Mouse (Mus musculus): ENCODE data around the gene Mthfsl. TPM values are rescaled to one million over a fixed set of nuclear protein-coding genes. Genes with fewer than 3 reads are reported as not detected.
"Not testable (repeated sequence)": the region's sequence is repeated elsewhere in the genome, so short reads cannot be mapped to it uniquely, and the experiment has no call there.

Gene Mthfsl
- polyA plus RNA-seq (2012; rRNA removed): 38.5 and 49.3 TPM in 2 replicates

- H3K27me3 ChIP-seq (replicated peaks; ENCODE audit: control insufficient read depth, insufficient read depth, low read length); H3K4me1 ChIP-seq (ENCODE audit: control insufficient read depth, insufficient read depth, low read length); H3K36me3 ChIP-seq (ENCODE audit: control insufficient read depth, insufficient read depth, low read length): not testable (repeated sequence)
- Histone ChIP-seq H3K27ac (ENCODE audit: insufficient read depth, low read depth, low read length) (peak within 1 kb of the TSS; percentile 91), H3K4me3 (ENCODE audit: insufficient read depth, low read depth, low read length) (peak within 1 kb of the TSS; percentile 54)
- DNase-seq: peak; percentile 65
- whole genome bisulfite sequencing: 12% methylated on average over 11 of the region's 12 CpGs
These were observed at the start of gene Mthfsl for GRCm38 (mm10) chr9:88719989-88720537. Mthfsl (minus strand) TSS chr9:88720296.

DNA sequence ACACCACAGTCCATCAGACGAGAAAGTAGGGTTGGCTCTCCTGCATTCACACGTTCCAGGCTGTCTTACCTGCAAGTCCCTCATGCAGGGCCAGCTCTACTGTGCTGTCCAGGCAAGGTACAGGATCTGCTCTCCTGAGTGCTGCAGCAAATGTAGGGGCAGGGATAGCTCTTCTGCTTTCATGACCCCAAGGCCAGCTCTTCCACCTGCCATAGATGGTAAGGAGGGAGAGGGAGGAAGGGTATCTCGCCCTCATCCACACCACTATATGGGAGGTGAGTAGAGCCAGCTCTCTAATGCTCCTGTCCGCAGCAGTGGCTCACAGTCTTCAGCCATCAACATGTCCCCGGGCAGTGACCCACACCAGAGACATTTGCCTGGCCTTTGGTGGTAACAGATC, 49.4 kb upstream of the Mthfsl start:
- H3K27me3 ChIP-seq (replicated peaks; ENCODE audit: control insufficient read depth, insufficient read depth, low read length); H3K4me3 ChIP-seq (ENCODE audit: insufficient read depth, low read depth, low read length); DNase-seq; H3K36me3 ChIP-seq (ENCODE audit: control insufficient read depth, insufficient read depth, low read length); H3K4me1 ChIP-seq (ENCODE audit: control insufficient read depth, insufficient read depth, low read length); H3K27ac ChIP-seq (ENCODE audit: insufficient read depth, low read depth, low read length): not testable (repeated sequence)
- WGBS: 79% methylated on average over 5 of the region's 5 CpGs

DNA sequence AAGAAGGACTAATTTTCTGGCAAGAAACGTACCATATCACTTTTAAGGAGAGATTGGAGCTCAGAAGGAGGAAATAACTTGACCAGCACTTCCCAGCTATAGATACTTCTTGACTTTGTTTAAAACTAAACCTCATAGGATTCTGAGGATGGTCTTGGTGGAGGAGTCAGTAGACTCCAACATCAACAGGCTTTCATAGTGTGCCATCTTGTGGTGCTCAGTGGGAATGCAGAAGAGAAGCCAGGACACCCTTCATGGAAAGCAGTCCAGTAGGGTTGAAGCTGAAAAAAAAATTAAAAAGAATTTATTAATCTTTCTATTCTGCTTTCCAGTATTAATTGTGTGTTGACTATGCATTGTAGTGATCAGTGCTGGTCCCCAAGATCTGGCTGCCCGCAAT, 26.6 kb upstream of the Mthfsl start:
- DNase-seq: peak; percentile 38
- not testable (repeated sequence) for H3K4me3 ChIP-seq (ENCODE audit: insufficient read depth, low read depth, low read length); H3K27ac ChIP-seq (ENCODE audit: insufficient read depth, low read depth, low read length); H3K4me1 ChIP-seq (ENCODE audit: control insufficient read depth, insufficient read depth, low read length); H3K36me3 ChIP-seq (ENCODE audit: control insufficient read depth, insufficient read depth, low read length); H3K27me3 ChIP-seq (replicated peaks; ENCODE audit: control insufficient read depth, insufficient read depth, low read length)
- 83% methylated on average over 1 of the region's 2 CpGs for WGBS

GRCm38 (mm10) chr9:88746046-88746445, 25.9 kb upstream of the Mthfsl start:
- H3K27me3 ChIP-seq (replicated peaks; ENCODE audit: control insufficient read depth, insufficient read depth, low read length); H3K4me3 ChIP-seq (ENCODE audit: insufficient read depth, low read depth, low read length); H3K27ac ChIP-seq (ENCODE audit: insufficient read depth, low read depth, low read length); H3K36me3 ChIP-seq (ENCODE audit: control insufficient read depth, insufficient read depth, low read length); DNase-seq; H3K4me1 ChIP-seq (ENCODE audit: control insufficient read depth, insufficient read depth, low read length): not testable (repeated sequence)
- WGBS: 75% methylated on average over 1 of the region's 2 CpGs

DNA sequence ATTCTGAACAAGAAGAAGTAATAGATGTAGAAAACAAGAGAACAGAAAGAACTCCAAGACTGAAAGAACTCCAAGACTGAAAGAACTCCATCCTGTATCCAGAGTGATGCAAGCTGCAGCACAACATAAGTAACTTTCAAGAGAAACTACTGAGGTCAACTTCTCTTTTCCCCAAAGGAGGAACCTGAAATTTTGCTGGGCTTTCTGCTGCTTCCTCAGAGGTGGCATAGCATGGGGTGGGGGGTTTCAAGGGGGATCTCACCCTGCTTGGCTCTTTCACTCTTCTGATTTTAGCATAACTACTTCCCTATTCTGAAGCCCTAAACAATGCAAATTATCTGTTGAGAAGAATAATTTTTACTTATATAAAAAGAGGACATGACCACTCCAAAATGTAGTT, 15.2 kb upstream of the Mthfsl start:
- H3K4me3 ChIP-seq (ENCODE audit: insufficient read depth, low read depth, low read length); H3K27ac ChIP-seq (ENCODE audit: insufficient read depth, low read depth, low read length); H3K27me3 ChIP-seq (replicated peaks; ENCODE audit: control insufficient read depth, insufficient read depth, low read length); H3K4me1 ChIP-seq (ENCODE audit: control insufficient read depth, insufficient read depth, low read length); DNase-seq; H3K36me3 ChIP-seq (ENCODE audit: control insufficient read depth, insufficient read depth, low read length): not testable (repeated sequence)

DNA sequence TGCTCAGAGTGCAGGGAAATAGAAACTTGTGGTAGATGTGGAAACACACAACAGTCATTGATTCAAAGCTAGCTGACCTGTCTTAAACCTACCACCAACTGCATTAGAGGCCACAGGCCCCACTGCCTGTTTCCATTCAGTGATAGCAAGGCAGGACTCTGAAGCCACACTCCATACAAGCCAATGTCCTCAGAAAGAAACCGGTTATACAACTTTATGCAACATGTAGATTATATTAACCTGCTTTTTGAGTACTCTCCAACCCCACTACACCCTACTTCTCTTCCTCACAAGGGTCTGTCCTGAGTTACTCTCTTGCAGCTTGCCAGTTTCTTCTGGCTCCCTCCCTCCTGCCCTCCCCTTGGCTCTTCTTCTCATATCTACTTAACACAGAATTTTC, 13.1 kb upstream of the Mthfsl start:
- not testable (repeated sequence) for H3K4me1 ChIP-seq (ENCODE audit: control insufficient read depth, insufficient read depth, low read length); H3K36me3 ChIP-seq (ENCODE audit: control insufficient read depth, insufficient read depth, low read length); DNase-seq; H3K27ac ChIP-seq (ENCODE audit: insufficient read depth, low read depth, low read length); H3K27me3 ChIP-seq (replicated peaks; ENCODE audit: control insufficient read depth, insufficient read depth, low read length); H3K4me3 ChIP-seq (ENCODE audit: insufficient read depth, low read depth, low read length)
- WGBS: 88% methylated on average over 1 of the region's 1 CpGs

- H3K36me3 ChIP-seq (ENCODE audit: control insufficient read depth, insufficient read depth, low read length); H3K27me3 ChIP-seq (replicated peaks; ENCODE audit: control insufficient read depth, insufficient read depth, low read length); H3K4me1 ChIP-seq (ENCODE audit: control insufficient read depth, insufficient read depth, low read length); H3K27ac ChIP-seq (ENCODE audit: insufficient read depth, low read depth, low read length); DNase-seq; H3K4me3 ChIP-seq (ENCODE audit: insufficient read depth, low read depth, low read length): not testable (repeated sequence)
- WGBS: 66% methylated on average over 2 of the region's 3 CpGs
These were observed 12.2 kb upstream of the Mthfsl start for GRCm38 (mm10) chr9:88732334-88732733.

DNA sequence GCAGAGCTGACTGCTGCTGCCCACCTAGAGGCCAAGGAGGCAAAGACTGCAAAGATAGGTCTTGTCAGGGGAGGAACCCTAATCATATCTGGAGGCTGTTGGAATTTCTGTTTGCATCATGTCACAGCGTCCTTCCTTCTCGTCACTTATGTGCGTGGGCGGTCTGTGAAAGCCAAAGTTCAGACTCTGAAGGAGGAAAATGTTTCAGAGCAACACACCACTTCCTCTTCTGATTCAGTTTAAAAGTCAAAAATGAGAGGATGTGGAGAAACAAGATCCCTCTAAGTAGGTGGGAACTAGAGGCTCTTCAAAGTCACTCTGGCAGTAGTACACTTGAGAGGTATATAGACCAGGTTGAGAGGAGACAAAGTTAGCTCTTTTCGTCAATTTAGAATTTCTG, 11.6 kb upstream of the Mthfsl start, which contains the start of gene Bcl2a1d:
Bcl2a1d (minus strand) TSS at position 187 of the 400 bp plus-strand sequence.
- 58% methylated on average over 5 of the region's 5 CpGs for WGBS
- not testable (repeated sequence) for H3K27me3 ChIP-seq (replicated peaks; ENCODE audit: control insufficient read depth, insufficient read depth, low read length); H3K36me3 ChIP-seq (ENCODE audit: control insufficient read depth, insufficient read depth, low read length); H3K27ac ChIP-seq (ENCODE audit: insufficient read depth, low read depth, low read length); H3K4me3 ChIP-seq (ENCODE audit: insufficient read depth, low read depth, low read length); DNase-seq; H3K4me1 ChIP-seq (ENCODE audit: control insufficient read depth, insufficient read depth, low read length)

DNA sequence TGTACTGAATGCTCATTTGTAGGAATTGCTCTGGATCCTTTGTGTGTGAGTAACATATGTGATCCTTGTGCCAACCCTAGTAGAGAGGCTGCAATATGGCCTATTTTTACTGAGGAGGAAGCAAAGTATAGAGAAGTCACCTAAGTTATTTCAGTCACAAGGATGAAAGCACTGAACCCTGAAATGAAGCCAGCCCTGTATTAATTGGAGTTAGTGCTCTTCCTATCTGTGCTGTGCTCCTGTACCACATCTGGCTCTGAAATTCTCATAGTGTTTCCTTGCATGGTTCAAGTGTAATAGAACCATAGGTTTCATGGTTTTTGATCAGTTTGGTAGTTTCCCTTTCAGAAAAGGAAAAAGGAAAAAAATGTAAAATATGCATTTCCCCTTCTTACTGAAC, 8.2 kb upstream of the Mthfsl start:
- not testable (repeated sequence) for H3K4me3 ChIP-seq (ENCODE audit: insufficient read depth, low read depth, low read length); H3K27me3 ChIP-seq (replicated peaks; ENCODE audit: control insufficient read depth, insufficient read depth, low read length); H3K4me1 ChIP-seq (ENCODE audit: control insufficient read depth, insufficient read depth, low read length); H3K27ac ChIP-seq (ENCODE audit: insufficient read depth, low read depth, low read length); DNase-seq; H3K36me3 ChIP-seq (ENCODE audit: control insufficient read depth, insufficient read depth, low read length)

- H3K4me3 ChIP-seq (ENCODE audit: insufficient read depth, low read depth, low read length); H3K27ac ChIP-seq (ENCODE audit: insufficient read depth, low read depth, low read length); H3K4me1 ChIP-seq (ENCODE audit: control insufficient read depth, insufficient read depth, low read length); DNase-seq; H3K27me3 ChIP-seq (replicated peaks; ENCODE audit: control insufficient read depth, insufficient read depth, low read length); H3K36me3 ChIP-seq (ENCODE audit: control insufficient read depth, insufficient read depth, low read length): not testable (repeated sequence)
These were observed 1.5 kb upstream of the Mthfsl start for GRCm38 (mm10) chr9:88721628-88722027.

DNA sequence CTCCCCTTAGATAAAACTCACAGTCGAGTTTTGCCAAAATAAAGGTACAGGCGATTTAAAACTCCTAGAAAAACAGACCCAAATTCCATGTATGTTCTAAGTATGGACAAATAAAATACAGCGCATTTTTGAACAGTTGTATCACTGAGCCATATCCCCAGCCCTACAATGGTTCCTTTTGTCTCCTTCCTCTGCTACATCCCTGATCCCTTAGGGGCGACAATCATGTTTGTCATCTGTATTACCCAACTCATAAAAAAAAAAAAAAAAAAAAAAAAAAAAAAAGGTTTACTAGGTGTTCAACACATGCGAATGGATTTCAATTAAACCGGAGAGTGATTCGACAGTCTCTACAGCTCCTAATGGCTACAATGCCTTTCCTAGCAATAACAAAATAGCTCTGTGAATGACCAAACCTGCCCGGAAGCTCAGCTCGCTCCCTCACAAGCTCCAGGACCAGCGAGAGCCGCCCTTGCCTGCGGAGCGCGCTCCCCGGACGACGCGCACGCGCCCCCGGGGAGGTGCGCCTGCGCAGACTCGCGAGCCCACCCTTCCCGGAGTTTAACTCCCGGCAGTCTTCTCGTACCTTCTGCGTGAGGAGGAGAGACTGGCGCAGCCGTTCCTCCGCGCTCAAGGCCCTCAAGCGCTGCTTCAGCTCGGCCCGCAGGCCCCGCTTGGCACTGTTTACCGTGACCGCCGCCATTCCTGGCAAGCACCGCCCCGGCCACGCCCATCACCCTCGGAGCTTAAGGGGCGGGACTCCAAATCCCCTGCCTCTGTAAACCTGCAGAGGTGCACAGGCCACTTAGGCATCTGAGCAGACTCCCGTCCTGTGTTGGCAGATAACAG, 799 bp downstream of the Mthfsl start:
- DNase-seq: peak; percentile 41
- H3K27ac ChIP-seq (ENCODE audit: insufficient read depth, low read depth, low read length): peak overlapping the region; percentile 91
- H3K36me3 ChIP-seq (ENCODE audit: control insufficient read depth, insufficient read depth, low read length); H3K4me1 ChIP-seq (ENCODE audit: control insufficient read depth, insufficient read depth, low read length); H3K27me3 ChIP-seq (replicated peaks; ENCODE audit: control insufficient read depth, insufficient read depth, low read length): not testable (repeated sequence)
- peak overlapping the region; percentile 51 for H3K4me3 ChIP-seq (ENCODE audit: insufficient read depth, low read depth, low read length)
- WGBS: 5% methylated on average over 21 of the region's 46 CpGs

Measured in kidney, adult 2 months (tissue).